Mouse (Mus musculus) kidney, adult 2 months (tissue): ENCODE data around the gene Pum2. TPM values are rescaled to one million over a fixed set of nuclear protein-coding genes. Genes with fewer than 3 reads are reported as not detected.

Source experiments
- DNase-seq: peaks from one replicate; pipeline ENCODE4 v3.0.0; 2021
- H3K27ac ChIP-seq: fragments of 200-500 bp; 2 replicates; pipeline ENCODE4 v1.5.1; 2012; ENCODE audit warnings: low read depth, low read length, control low read depth, inconsistent platforms; ENCODE audit not compliant: insufficient read depth
- H3K27me3 ChIP-seq: fragments of 200-500 bp; replicated peaks from 2 replicates; pipeline ENCODE4 v1.6.1; 2012; ENCODE audit warnings: mild to moderate bottlenecking, moderate library complexity, low read length, inconsistent platforms; ENCODE audit not compliant: control insufficient read depth, insufficient read depth
- H3K36me3 ChIP-seq: fragments of 200-500 bp; 2 replicates; pipeline ENCODE4 v1.6.1; 2012; ENCODE audit warnings: mild to moderate bottlenecking, moderate library complexity, low read length, inconsistent platforms; ENCODE audit not compliant: control insufficient read depth, insufficient read depth
- H3K4me1 ChIP-seq: fragments of 200-500 bp; 2 replicates; pipeline ENCODE4 v1.6.1; 2011; ENCODE audit warnings: low read length; ENCODE audit not compliant: control insufficient read depth, insufficient read depth
- H3K4me3 ChIP-seq: fragments of 200-500 bp; 2 replicates; pipeline ENCODE4 v1.5.1; 2011; ENCODE audit warnings: mild to moderate bottlenecking, low read depth, low read length, control low read depth; ENCODE audit not compliant: insufficient read depth
- CTCF ChIP-seq: fragments of 200-500 bp; conservative IDR thresholded peaks from 2 replicates; pipeline ENCODE4 v1.5.1; 2011; ENCODE audit warnings: low read depth, mild to moderate bottlenecking, control low read depth, low read length, moderate library complexity, mixed read lengths; ENCODE audit not compliant: insufficient read depth, insufficient read length
- POLR2A ChIP-seq: fragments of 200-500 bp; IDR thresholded peaks from one replicate; pipeline ENCODE4 v1.6.1; 2011; ENCODE audit warnings: low read depth, low read length, control low read depth
- WGBS: fragments of 180-500 bp; shearing (Covaris S2); methylation state at CpG from one replicate; pipeline ENCODE4 v1.1.7; 2018; 5-methylcytosine and 5-hydroxymethylcytosine counted together
- polyA plus RNA-seq: library from polyadenylated mRNA; depleted of rRNA; stranded (reverse); fragments of >200 nt; gene quantifications from 2 replicates; pipeline ENCODE4 v1.2.3, GENCODE M21; 2012; rRNA removed

Gene Pum2
- polyA plus RNA-seq = 42.1 and 43.3 TPM in 2 replicates

- Histone ChIP-seq H3K27me3 (no peaks in the 10 kb centered on the region), H3K27ac (peak within 1 kb of the TSS; percentile 95), H3K36me3 (no peaks in the 10 kb centered on the region), H3K4me1 (peaks cover 14% of the 10 kb centered on the region), H3K4me3 (peak within 1 kb of the TSS; percentile 99)
- peak; percentile 96 for DNase-seq
- WGBS = under 1% methylated on average over 30 of the region's 41 CpGs
- TF ChIP-seq CTCF = no peak
- peak; percentile 82 for TF ChIP-seq POLR2A
Observed at GRCm38 (mm10) chr12:8673974-8674306, at the start of gene Pum2. TSS of gene Pum2 (plus strand) at chr12:8674134.

DNA sequence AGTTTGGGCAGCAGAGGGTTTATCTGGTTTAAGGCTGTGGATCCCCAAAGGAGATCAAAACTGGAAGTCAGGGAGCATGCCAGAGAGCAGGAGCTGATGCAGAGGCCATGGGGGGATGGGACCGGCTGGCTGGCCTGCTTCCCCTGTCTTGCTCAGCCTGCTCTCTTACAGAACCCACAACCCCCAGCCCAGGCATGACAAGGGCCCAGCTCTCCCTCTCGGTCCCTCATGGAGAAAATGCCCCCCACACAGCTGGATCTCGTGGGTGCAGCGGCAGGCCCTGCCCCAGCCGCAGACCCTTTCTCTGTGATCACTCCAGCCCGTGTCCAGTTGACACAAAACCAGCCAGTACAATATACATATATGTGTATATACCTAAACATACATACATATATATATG lies 44.4 kb upstream of the Pum2 start:
- no peak overlapping the region for H3K4me3 ChIP-seq
- no peaks in the 10 kb centered on the region for H3K4me1 ChIP-seq
- WGBS = 98% methylated on average over 6 of the region's 6 CpGs
- no peaks in the 10 kb centered on the region for H3K27me3 ChIP-seq
- H3K27ac ChIP-seq = no peak overlapping the region
- no peaks in the 10 kb centered on the region for H3K36me3 ChIP-seq
- DNase-seq = no peak
- TF ChIP-seq POLR2A (no peak), CTCF (no peak)

DNA sequence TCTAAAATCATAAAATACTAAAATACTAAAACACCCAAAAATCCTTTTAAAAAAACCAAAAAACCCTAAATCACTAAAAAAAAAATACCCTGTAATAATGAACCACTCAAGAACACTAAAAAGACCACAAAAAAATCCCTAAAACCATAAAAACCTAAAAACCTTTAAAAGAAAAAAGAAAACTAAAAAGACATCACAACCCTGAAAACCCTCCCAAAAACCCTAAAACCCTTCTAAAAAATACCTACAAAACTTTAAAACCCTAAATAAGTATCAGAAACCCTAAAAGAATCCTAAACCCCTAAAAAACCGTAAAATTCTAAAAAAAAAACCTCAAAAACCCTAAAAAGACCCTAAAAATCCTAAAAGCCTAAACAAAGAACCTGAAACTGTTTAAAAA lies 42.2 kb upstream of the Pum2 start:
- 100% methylated on average over 1 of the region's 1 CpGs for WGBS
- H3K27ac ChIP-seq = no peak overlapping the region
- no peak for DNase-seq
- no peaks in the 10 kb centered on the region for H3K27me3 ChIP-seq
- no peak overlapping the region for H3K4me3 ChIP-seq
- no peaks in the 10 kb centered on the region for H3K36me3 ChIP-seq
- no peaks in the 10 kb centered on the region for H3K4me1 ChIP-seq
- TF ChIP-seq POLR2A (no peak), CTCF (no peak)

- WGBS = 86% methylated on average over 2 of the region's 2 CpGs
- H3K27me3 ChIP-seq = no peaks in the 10 kb centered on the region
- TF ChIP-seq POLR2A (no peak), CTCF (no peak)
- H3K27ac ChIP-seq = no peak overlapping the region
- no peak overlapping the region for H3K4me3 ChIP-seq
- DNase-seq = no peak
- no peaks in the 10 kb centered on the region for H3K36me3 ChIP-seq
- no peaks in the 10 kb centered on the region for H3K4me1 ChIP-seq
Observed at GRCm38 (mm10) chr12:8632737-8633365, 41.1 kb upstream of the Pum2 start.

DNA sequence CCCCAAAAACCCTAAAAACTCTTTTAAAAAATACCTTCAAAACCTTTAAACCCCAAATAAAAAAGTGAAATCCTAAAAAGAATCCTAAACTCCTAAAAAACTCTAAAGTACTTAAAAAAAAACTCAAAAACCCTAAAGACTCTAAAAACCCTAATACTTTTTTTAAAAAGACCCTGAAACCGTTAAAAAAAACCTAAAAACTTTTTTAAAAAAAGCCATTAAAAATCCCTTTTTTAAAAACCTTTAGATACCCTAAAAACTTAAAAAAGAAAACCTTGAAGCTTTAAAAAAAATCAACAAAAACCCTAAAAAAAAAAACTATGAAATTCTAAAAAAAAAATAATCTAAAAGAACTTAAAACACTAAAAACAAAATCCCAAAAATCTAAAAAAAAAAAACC lies 39.6 kb upstream of the Pum2 start:
- DNase-seq = no peak
- Histone ChIP-seq H3K4me3 (no peak overlapping the region), H3K4me1 (no peaks in the 10 kb centered on the region), H3K36me3 (no peaks in the 10 kb centered on the region), H3K27ac (no peak overlapping the region), H3K27me3 (no peaks in the 10 kb centered on the region)
- TF ChIP-seq CTCF (no peak), POLR2A (no peak)
- 97% methylated on average over 1 of the region's 1 CpGs for WGBS

GRCm38 (mm10) chr12:8635546-8635945 lies 38.4 kb upstream of the Pum2 start:
- Histone ChIP-seq H3K36me3 (no peaks in the 10 kb centered on the region), H3K27me3 (no peaks in the 10 kb centered on the region), H3K4me1 (no peaks in the 10 kb centered on the region), H3K4me3 (no peak overlapping the region), H3K27ac (no peak overlapping the region)
- TF ChIP-seq POLR2A (no peak), CTCF (no peak)
- 98% methylated on average over 4 of the region's 4 CpGs for WGBS
- DNase-seq = no peak

DNA sequence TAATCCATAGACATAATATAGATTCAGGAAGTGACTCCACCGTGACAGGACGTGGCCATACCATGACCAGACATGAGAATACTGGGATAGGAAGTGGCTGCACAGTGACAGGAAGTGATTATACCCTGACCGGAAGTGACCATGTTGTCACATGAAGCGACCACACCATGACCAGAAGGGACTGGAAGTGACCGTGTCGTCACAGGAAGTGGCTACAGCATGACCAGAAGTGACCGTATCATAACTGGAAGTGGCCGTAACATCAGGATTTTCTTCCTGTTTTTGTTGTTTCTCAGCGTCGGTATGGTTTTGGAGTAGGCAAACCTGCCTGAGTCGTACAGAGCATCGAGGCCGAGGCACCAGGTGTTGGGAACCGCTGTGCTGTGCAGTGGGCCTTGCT lies 37.0 kb upstream of the Pum2 start:
- Histone ChIP-seq H3K36me3 (no peaks in the 10 kb centered on the region), H3K4me1 (no peaks in the 10 kb centered on the region; the same call in 1 of the 2 replicates), H3K27me3 (no peaks in the 10 kb centered on the region), H3K4me3 (no peak overlapping the region), H3K27ac (no peak overlapping the region)
- TF ChIP-seq POLR2A (no peak), CTCF (no peak)
- WGBS = 83% methylated on average over 14 of the region's 14 CpGs
- DNase-seq = peak; percentile 29
